Mouse (Mus musculus) neural tube, embryonic 12.5 days (tissue): Measurements from ENCODE around the gene Tmem274. TPM values are rescaled to one million over a fixed set of nuclear protein-coding genes. Genes with fewer than 3 reads are reported as not detected.
A peak's percentile ranks its signal among the peaks of the same experiment; 100 is the strongest.

ENCODE experiments used
- ATAC-seq: fragments of 200-750 bp; cut with Nextera tagmentation; 2 replicates; pipeline ENCODE4 v1.8.0; 2017; ENCODE audit warnings: low read depth, mild to moderate bottlenecking, moderate TSS enrichment, moderate library complexity; ENCODE audit not compliant: low FRiP score
- H3K27ac ChIP-seq: fragments of 300-500 bp; sonication (generic); 2 replicates; pipeline ENCODE4 v1.5.1; 2016
- H3K27me3 ChIP-seq: fragments of 300-500 bp; sonication (generic); replicated peaks from 2 replicates; pipeline ENCODE4 v1.6.1; 2016; ENCODE audit warnings: mild to moderate bottlenecking
- H3K36me3 ChIP-seq: fragments of 300-500 bp; sonication (generic); 2 replicates; pipeline ENCODE4 v1.6.1; 2016; ENCODE audit warnings: mild to moderate bottlenecking
- H3K4me1 ChIP-seq: fragments of 300-500 bp; sonication (generic); 2 replicates; pipeline ENCODE4 v1.6.1; 2016
- H3K4me2 ChIP-seq: fragments of 300-500 bp; sonication (generic); replicated peaks from 2 replicates; pipeline ENCODE4 v1.6.1; 2016; ENCODE audit warnings: mild to moderate bottlenecking
- H3K4me3 ChIP-seq: fragments of 300-500 bp; sonication (generic); 2 replicates; pipeline ENCODE4 v1.5.1; 2016
- H3K9ac ChIP-seq: fragments of 300-500 bp; sonication (generic); 2 replicates; pipeline ENCODE4 v1.6.1; 2016; ENCODE audit warnings: mild to moderate bottlenecking
- H3K9me3 ChIP-seq: fragments of 300-500 bp; sonication (generic); 2 replicates; pipeline ENCODE4 v1.6.1; 2016; ENCODE audit warnings: mild to moderate bottlenecking
- WGBS: fragments of 180-500 bp; shearing (Covaris S2); methylation state at CpG from one replicate; pipeline ENCODE4 v1.1.7; 2016; 5-methylcytosine and 5-hydroxymethylcytosine counted together
- polyA plus RNA-seq: library from polyadenylated mRNA; unstranded; fragments of >200 nt; fragmentation: Nextera tagmentation; extraction: Ambion mirVana; gene quantifications from 2 replicates; pipeline ENCODE4 v1.2.1, GENCODE M21; 2016

The Tmem274 gene
- polyA plus RNA-seq, 1 experiment from 2014 or later: 0.67 TPM

- Histone ChIP-seq H3K4me2 (peak within 1 kb of the TSS; percentile 76), H3K27me3 (no peaks in the 10 kb centered on the region), H3K4me3 (peak within 1 kb of the TSS; percentile 80), H3K9me3 (no peaks in the 10 kb centered on the region), H3K4me1 (peaks cover 12% of the 10 kb centered on the region), H3K9ac (peak within 1 kb of the TSS; percentile 78), H3K36me3 (peaks cover 36% of the 10 kb centered on the region), H3K27ac (0 out of 2 replicates have a peak within 1 kb of the TSS, but pooled peaks have one; percentile 28)
- WGBS: under 1% methylated on average over 60 of the region's 60 CpGs
- peak; percentile 98 for ATAC-seq
Measured at GRCm38 (mm10) chr4:149485053-149485824, 8.1 kb downstream of the Tmem274 start, which contains the start of the genes Nmnat1 and Lzic. Nmnat1 (minus strand) TSS chr4:149485202. Lzic (plus strand) TSS chr4:149485229.

DNA sequence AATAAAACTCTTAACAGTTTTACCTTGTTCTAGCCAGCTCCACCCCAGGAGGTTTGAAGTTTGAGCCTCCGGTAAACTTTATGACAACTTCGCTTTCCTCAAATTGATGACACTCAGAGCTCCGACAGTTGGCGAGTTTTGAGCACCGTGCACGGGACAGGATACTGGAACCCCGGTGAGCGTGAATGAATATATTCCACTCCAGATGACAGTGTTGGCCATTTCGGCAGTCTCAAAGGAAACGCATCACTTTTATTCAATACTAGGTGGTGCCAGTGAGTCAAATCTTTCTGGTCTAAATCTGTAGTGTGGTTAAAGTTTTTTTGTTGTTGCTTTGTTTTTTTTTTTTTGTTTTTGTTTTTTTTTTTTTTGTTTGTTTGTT, 8.6 kb downstream of the Tmem274 start:
- H3K36me3 ChIP-seq: peaks cover 39% of the 10 kb centered on the region

DNA sequence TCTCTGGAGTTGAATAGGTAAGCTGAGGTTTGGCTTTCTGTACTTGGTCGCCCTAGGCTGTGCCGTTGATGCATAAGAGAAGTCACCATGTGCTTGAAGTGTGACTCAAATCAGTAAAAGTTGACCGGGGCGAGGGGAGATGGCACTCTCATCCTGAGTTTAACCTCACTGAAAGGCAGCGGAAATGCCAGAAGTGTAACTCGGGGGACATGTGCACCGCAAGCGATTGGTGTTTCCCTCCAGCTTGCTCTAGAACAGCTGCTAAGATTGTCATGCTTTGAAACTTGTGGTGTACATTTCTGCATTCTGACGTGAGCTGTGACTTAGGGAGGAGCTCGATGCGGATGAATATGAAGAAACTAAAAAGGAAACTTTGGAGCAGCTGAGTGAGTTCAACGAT, 10.6 kb downstream of the Tmem274 start:
- Histone ChIP-seq H3K27ac (no peak overlapping the region), H3K4me1 (peaks cover 12% of the 10 kb centered on the region), H3K27me3 (no peaks in the 10 kb centered on the region), H3K36me3 (peaks cover 52% of the 10 kb centered on the region), H3K9ac (no peak overlapping the region), H3K4me2 (no peak overlapping the region), H3K9me3 (no peaks in the 10 kb centered on the region), H3K4me3 (no peak overlapping the region)
- no peak for ATAC-seq
- WGBS: 95% methylated on average over 12 of the region's 12 CpGs

More for the DNA sequence above, 8.6 kb downstream of the Tmem274 start:
- under 1% methylated on average over 10 of the region's 10 CpGs for WGBS
- H3K27ac ChIP-seq: no peak overlapping the region
- peak overlapping the region; percentile 78 for H3K9ac ChIP-seq
- peaks cover 12% of the 10 kb centered on the region for H3K4me1 ChIP-seq
- peak overlapping the region; percentile 76 for H3K4me2 ChIP-seq
- H3K9me3 ChIP-seq: no peaks in the 10 kb centered on the region
- no peaks in the 10 kb centered on the region for H3K27me3 ChIP-seq
- ATAC-seq: peak; percentile 21; the same call in 1 of the 2 replicates
- peak overlapping the region; percentile 80 for H3K4me3 ChIP-seq

- H3K27me3 ChIP-seq: no peaks in the 10 kb centered on the region
- WGBS: 97% methylated on average over 14 of the region's 14 CpGs
- peaks cover 69% of the 10 kb centered on the region for H3K36me3 ChIP-seq
Measured at GRCm38 (mm10) chr4:149489415-149490240, 12.4 kb downstream of the Tmem274 start.

DNA sequence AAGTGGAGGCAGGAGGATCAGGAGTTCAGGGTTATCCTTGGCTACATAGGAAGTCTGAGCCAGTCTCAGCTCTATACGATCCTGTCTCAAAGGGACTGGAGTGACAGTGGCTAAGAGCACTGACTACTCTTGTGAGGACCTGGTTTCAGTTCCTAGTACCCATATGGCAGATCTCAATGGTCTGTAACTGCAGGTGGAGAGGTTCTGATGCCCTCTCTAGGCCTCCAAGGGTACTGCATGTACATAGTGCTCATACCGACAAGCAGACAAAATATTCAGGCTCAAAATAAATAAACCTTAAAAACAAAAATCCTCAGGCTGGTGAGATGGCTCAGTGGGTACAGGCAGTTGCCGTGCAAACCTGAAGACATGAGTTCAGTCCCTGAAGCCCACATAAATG, 14.0 kb downstream of the Tmem274 start:
- Histone ChIP-seq H3K4me2 (no peak overlapping the region), H3K9me3 (no peaks in the 10 kb centered on the region), H3K36me3 (peaks cover 81% of the 10 kb centered on the region), H3K4me1 (peaks cover 12% of the 10 kb centered on the region), H3K9ac (no peak overlapping the region), H3K27ac (no peak overlapping the region), H3K27me3 (no peaks in the 10 kb centered on the region), H3K4me3 (no peak overlapping the region)
- no peak for ATAC-seq
- 98% methylated on average over 3 of the region's 3 CpGs for WGBS

More at GRCm38 (mm10) chr4:149489415-149490240, 12.4 kb downstream of the Tmem274 start:
- H3K4me2 ChIP-seq: no peak overlapping the region
- ATAC-seq: no peak
- H3K9ac ChIP-seq: no peak overlapping the region
- peaks cover 9% of the 10 kb centered on the region for H3K4me1 ChIP-seq
- no peak overlapping the region for H3K27ac ChIP-seq
- H3K4me3 ChIP-seq: no peak overlapping the region
- no peaks in the 10 kb centered on the region for H3K9me3 ChIP-seq

GRCm38 (mm10) chr4:149496612-149497011, 19.4 kb downstream of the Tmem274 start:
- H3K27me3 ChIP-seq: no peaks in the 10 kb centered on the region
- H3K4me3 ChIP-seq: no peak overlapping the region
- H3K36me3 ChIP-seq: peaks cover 65% of the 10 kb centered on the region
- H3K4me2 ChIP-seq: no peak overlapping the region
- WGBS: 6% methylated on average over 2 of the region's 2 CpGs
- H3K4me1 ChIP-seq: peaks cover 10% of the 10 kb centered on the region
- H3K27ac ChIP-seq: no peak overlapping the region; the same call in 1 of the 2 replicates
- no peaks in the 10 kb centered on the region for H3K9me3 ChIP-seq
- ATAC-seq: peak; percentile 71
- no peak overlapping the region for H3K9ac ChIP-seq

DNA sequence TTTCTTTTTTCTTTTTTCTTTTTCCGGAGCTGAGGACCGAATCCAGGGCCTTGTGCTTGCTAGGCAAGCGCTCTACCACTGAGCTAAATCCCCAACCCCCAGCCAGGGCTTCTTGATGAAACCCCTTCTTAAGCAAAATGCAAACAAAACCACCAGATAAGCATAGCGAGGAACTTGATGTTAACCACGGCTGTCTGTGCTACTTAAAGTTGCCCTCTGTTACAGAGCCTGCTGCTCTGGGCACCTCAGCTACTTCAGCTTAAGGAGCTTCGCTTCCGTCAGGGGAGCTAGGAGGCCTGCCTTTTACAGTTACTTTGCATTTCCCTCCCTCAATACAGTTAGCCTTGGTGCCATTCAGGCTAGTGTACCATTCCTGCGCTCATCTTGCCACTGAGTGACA, 21.7 kb downstream of the Tmem274 start:
- Histone ChIP-seq H3K9me3 (no peaks in the 10 kb centered on the region), H3K9ac (no peak overlapping the region), H3K4me2 (no peak overlapping the region), H3K27me3 (no peaks in the 10 kb centered on the region), H3K4me1 (peaks cover 10% of the 10 kb centered on the region), H3K4me3 (no peak overlapping the region), H3K27ac (no peak overlapping the region), H3K36me3 (peaks cover 53% of the 10 kb centered on the region)
- ATAC-seq: no peak
- 95% methylated on average over 8 of the region's 8 CpGs for WGBS

- no peak overlapping the region for H3K4me2 ChIP-seq
- H3K4me1 ChIP-seq: peaks cover 10% of the 10 kb centered on the region
- no peak overlapping the region for H3K4me3 ChIP-seq
- no peak overlapping the region for H3K27ac ChIP-seq
- WGBS: 72% methylated on average over 5 of the region's 5 CpGs
- H3K9me3 ChIP-seq: no peaks in the 10 kb centered on the region
- H3K9ac ChIP-seq: no peak overlapping the region
- no peaks in the 10 kb centered on the region for H3K27me3 ChIP-seq
- no peak for ATAC-seq
- H3K36me3 ChIP-seq: peaks cover 44% of the 10 kb centered on the region
Measured at GRCm38 (mm10) chr4:149499790-149500189, 22.6 kb downstream of the Tmem274 start.

DNA sequence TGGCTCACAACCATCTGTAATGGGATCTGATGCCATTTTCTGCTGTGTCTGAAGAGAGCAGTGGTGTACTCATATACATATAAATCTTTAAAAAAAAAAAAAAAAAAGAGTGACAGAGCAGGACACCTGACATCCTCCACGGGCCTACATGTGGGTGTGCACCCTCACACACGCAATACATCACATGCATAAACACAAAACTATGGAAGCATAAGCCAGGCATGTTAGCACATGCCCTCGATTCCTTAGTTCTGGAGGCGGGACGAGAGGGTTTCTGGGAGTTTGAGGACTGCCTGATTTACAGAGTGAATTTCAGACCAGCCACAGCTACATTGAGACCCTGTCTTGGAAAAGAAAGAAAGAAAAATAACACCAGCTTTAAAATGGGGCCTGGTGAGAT, 27.2 kb downstream of the Tmem274 start:
- no peaks in the 10 kb centered on the region for H3K9me3 ChIP-seq
- no peak overlapping the region for H3K4me2 ChIP-seq
- H3K36me3 ChIP-seq: peaks cover 16% of the 10 kb centered on the region
- no peak overlapping the region for H3K27ac ChIP-seq
- no peaks in the 10 kb centered on the region for H3K4me1 ChIP-seq
- no peak overlapping the region for H3K9ac ChIP-seq
- no peaks in the 10 kb centered on the region for H3K27me3 ChIP-seq
- WGBS: 77% methylated on average over 5 of the region's 5 CpGs
- H3K4me3 ChIP-seq: no peak overlapping the region
- ATAC-seq: no peak

GRCm38 (mm10) chr4:149504858-149505257, 27.7 kb downstream of the Tmem274 start:
- Histone ChIP-seq H3K4me2 (no peak overlapping the region), H3K9ac (no peak overlapping the region), H3K36me3 (peaks cover 12% of the 10 kb centered on the region; the same call in 1 of the 2 replicates), H3K27ac (no peak overlapping the region), H3K27me3 (no peaks in the 10 kb centered on the region), H3K4me3 (no peak overlapping the region), H3K9me3 (no peaks in the 10 kb centered on the region), H3K4me1 (no peaks in the 10 kb centered on the region)
- ATAC-seq: no peak
- WGBS: 13% methylated on average over 3 of the region's 3 CpGs

DNA sequence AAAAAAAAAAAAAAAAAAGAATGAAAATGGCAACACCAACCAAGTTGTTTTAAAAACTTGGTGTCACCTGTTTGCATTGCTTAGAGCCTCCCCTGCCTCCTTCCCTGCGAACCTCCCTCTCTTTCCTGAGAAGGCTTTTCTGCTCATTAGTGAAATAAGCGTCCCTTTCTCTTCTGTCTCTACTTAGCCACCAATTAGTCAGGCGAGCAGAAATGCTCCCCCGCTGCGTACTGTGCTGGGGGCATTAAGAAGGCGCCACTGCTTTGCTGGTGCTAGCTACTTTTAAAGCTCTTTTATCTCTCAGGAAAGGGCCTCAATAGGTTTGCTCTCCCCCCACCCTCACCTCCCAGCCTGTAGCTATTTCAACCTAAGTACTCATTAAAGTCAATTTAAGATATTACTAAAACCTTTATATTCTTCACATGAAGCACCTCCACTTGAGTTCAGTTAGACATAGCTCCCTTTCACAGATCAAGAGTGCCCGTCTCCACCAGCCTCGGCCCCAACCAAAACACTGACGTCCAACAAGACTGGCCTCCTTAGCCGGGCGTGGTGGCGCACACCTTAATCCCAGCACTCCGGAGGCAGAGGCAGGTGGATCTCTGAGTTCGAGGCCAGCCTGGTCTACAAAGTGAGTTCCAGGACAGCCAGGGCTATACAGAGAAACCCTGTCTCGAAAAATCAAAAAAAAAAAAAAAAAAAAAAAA, 28.2 kb downstream of the Tmem274 start:
- 60% methylated on average over 15 of the region's 15 CpGs for WGBS
- ATAC-seq: no peak

More for the DNA sequence above, 28.2 kb downstream of the Tmem274 start:
- Histone ChIP-seq H3K4me1 (no peaks in the 10 kb centered on the region), H3K9ac (no peak overlapping the region), H3K4me3 (no peak overlapping the region), H3K9me3 (no peaks in the 10 kb centered on the region), H3K4me2 (no peak overlapping the region), H3K36me3 (peaks cover 8% of the 10 kb centered on the region; the same call in 1 of the 2 replicates), H3K27me3 (no peaks in the 10 kb centered on the region), H3K27ac (no peak overlapping the region)
